Mouse (Mus musculus) heart, postnatal 0 days (tissue): Measurements from ENCODE around the gene Olfr1413. TPM values are rescaled to one million over a fixed set of nuclear protein-coding genes. Genes with fewer than 3 reads are reported as not detected.

Experiments
- ATAC-seq: fragments of 200-750 bp; cut with Nextera tagmentation; 2 replicates; pipeline ENCODE4 v1.8.0; 2017; ENCODE audit warnings: low read depth, moderate number of reproducible peaks, moderate library complexity; ENCODE audit not compliant: insufficient read depth
- DNase-seq: peaks from one replicate; pipeline ENCODE4 v3.0.0-alpha.2; 2016; ENCODE audit warnings: low spot score
- H3K27ac ChIP-seq: fragments of 300-500 bp; sonication (generic); 2 replicates; pipeline ENCODE4 v1.5.1; 2014; ENCODE audit warnings: low read depth, mild to moderate bottlenecking
- H3K27me3 ChIP-seq: fragments of 300-500 bp; sonication (generic); 2 replicates; pipeline ENCODE4 v1.6.1; 2014; ENCODE audit warnings: low read length, mixed read lengths; ENCODE audit not compliant: control insufficient read depth, insufficient read depth
- H3K36me3 ChIP-seq: fragments of 300-500 bp; sonication (generic); replicated peaks from 2 replicates; pipeline ENCODE4 v1.6.1; 2014; ENCODE audit warnings: low read length, mixed read lengths; ENCODE audit not compliant: control insufficient read depth, insufficient read depth
- H3K4me1 ChIP-seq: fragments of 300-500 bp; sonication (generic); 2 replicates; pipeline ENCODE4 v1.6.1; 2014; ENCODE audit warnings: antibody characterized with exemption; ENCODE audit not compliant: control insufficient read depth, insufficient read depth
- H3K4me2 ChIP-seq: fragments of 300-500 bp; sonication (generic); 2 replicates; pipeline ENCODE4 v1.6.1; 2014; ENCODE audit warnings: low read depth, mild to moderate bottlenecking, low read length, moderate library complexity
- H3K4me3 ChIP-seq: fragments of 300-500 bp; sonication (generic); 2 replicates; pipeline ENCODE4 v1.5.1; 2014; ENCODE audit warnings: low read depth, low read length
- H3K9ac ChIP-seq: fragments of 300-500 bp; sonication (generic); replicated peaks from 2 replicates; pipeline ENCODE4 v1.6.1; 2014; ENCODE audit warnings: low read depth, low read length, mixed read lengths
- H3K9me3 ChIP-seq: fragments of 300-500 bp; sonication (generic); replicated peaks from 2 replicates; pipeline ENCODE4 v1.6.1; 2016; ENCODE audit warnings: low read length; ENCODE audit not compliant: control insufficient read depth
- CTCF ChIP-seq: IDR thresholded peaks from 2 replicates; pipeline ENCODE4 v1.5.1; 2016; ENCODE audit warnings: antibody characterized with exemption, control low read depth, low read depth
- EP300 ChIP-seq: IDR thresholded peaks from 2 replicates; pipeline ENCODE4 v1.6.1; 2016; ENCODE audit warnings: antibody characterized with exemption, low read depth
- WGBS: fragments of 180-500 bp; shearing (Covaris S2); extraction: QIAGEN DNeasy Blood & Tissue Kit; methylation state at CpG from one replicate; pipeline ENCODE4 v1.1.7; 2014; 5-methylcytosine and 5-hydroxymethylcytosine counted together
- polyA plus RNA-seq: library from polyadenylated mRNA; unstranded; fragments of >200 nt; fragmentation: Nextera tagmentation; extraction: Ambion mirVana; gene quantifications from 2 replicates; pipeline ENCODE4 v1.2.1, GENCODE M21; 2015
- total RNA-seq: library from RNA; depleted of rRNA; stranded (reverse); fragments of >200 nt; gene quantifications from 2 replicates; pipeline ENCODE4 v1.2.3, GENCODE M21; 2014; ENCODE audit warnings: low replicate concordance

Olfr1413 gene
- total and polyA plus RNA-seq, 2 experiments from 2014 or later = not detected

DNA sequence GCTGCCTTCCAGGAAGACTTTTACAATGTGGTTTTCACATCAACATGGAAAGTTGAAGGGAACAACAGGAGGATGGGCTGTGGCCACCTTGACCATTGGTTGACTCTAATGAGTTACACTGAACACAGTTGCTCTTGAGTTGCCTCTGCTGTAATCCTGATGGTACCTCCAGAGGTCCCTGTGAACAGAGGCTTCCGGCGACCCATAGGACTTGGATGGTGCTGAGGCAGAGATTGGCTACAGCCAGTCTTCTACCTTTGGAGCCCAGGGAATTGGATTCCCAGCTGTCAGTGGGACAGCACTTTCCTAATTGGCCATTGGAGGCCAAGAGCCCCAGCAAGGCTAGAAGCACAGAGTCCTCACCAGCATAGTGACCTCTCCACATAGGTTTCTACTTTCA, 14.4 kb downstream of the Olfr1413 start, which contains the start of gene Olfr1412:
Olfr1412 (plus strand) TSS at position 301 of the 400 bp plus-strand sequence.
- H3K27ac ChIP-seq = no peak within 1 kb of the TSS
- no peaks in the 10 kb centered on the region for H3K27me3 ChIP-seq
- no peak within 1 kb of the TSS for H3K4me3 ChIP-seq
- no peak within 1 kb of the TSS for H3K4me2 ChIP-seq
- no peaks in the 10 kb centered on the region for H3K36me3 ChIP-seq
- no peaks in the 10 kb centered on the region for H3K4me1 ChIP-seq
- no peaks in the 10 kb centered on the region for H3K9me3 ChIP-seq
- no peak for ATAC-seq
- DNase-seq = no peak
- 71% methylated on average over 2 of the region's 2 CpGs for WGBS
- TF ChIP-seq CTCF (no peak), EP300 (no peak)
- no peak within 1 kb of the TSS for H3K9ac ChIP-seq

DNA sequence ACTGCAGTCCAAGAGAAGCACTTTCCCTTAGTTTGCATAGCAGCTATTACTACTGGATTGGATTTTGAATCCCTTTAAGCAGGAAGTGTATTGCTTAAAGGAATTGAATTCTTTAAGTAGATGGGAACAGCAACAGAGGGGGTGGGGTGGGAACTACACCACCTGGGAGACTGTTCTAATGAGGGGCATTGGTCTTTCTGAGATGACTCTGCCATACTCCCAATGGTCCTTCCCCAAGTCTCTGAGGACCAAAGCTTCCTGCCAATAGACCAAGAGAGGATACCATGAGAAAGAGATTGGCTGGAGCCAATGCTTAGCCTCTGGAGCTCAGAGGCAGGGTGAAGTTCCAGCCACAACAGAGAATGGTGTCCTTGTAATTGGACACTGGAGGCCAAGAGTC, 23.0 kb downstream of the Olfr1413 start, which contains the start of gene Olfr1411:
Olfr1411 (plus strand) TSS at position 301 of the 400 bp plus-strand sequence.
- Histone ChIP-seq H3K27me3 (no peaks in the 10 kb centered on the region), H3K27ac (no peak within 1 kb of the TSS), H3K4me2 (no peak within 1 kb of the TSS), H3K9ac (no peak within 1 kb of the TSS), H3K4me3 (no peak within 1 kb of the TSS), H3K4me1 (no peaks in the 10 kb centered on the region), H3K36me3 (no peaks in the 10 kb centered on the region), H3K9me3 (no peaks in the 10 kb centered on the region)
- TF ChIP-seq EP300 = no peak
- TF ChIP-seq CTCF = no peak
- ATAC-seq (no peak), DNase-seq (no peak)

DNA sequence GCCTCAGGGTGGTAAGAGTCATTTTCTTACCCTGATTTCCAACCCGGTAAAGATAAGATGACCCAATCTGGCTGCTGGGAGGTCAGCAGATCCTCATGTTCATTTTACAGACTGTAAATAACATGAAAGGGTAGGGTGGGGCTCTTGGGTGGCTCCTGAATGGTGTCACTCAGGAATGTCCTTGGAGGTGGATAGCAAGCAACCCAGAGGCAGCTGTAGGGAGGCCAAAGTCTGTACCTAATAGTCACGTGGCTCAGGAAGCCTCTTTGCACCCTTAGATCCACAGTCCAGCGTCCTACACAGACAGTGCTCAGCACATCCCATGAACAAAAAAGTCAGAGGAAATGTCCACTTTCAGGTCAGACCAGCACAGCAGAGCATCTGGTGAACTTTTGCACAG, 24.9 kb downstream of the Olfr1413 start:
- no peak for ATAC-seq
- Histone ChIP-seq H3K4me2 (no peak overlapping the region), H3K36me3 (no peaks in the 10 kb centered on the region), H3K4me1 (no peaks in the 10 kb centered on the region), H3K27ac (no peak overlapping the region), H3K4me3 (no peak overlapping the region), H3K9ac (no peak overlapping the region), H3K9me3 (no peaks in the 10 kb centered on the region), H3K27me3 (no peaks in the 10 kb centered on the region)
- no peak for DNase-seq
- WGBS = 55% methylated on average over 3 of the region's 3 CpGs
- TF ChIP-seq EP300 = no peak
- TF ChIP-seq CTCF = no peak

DNA sequence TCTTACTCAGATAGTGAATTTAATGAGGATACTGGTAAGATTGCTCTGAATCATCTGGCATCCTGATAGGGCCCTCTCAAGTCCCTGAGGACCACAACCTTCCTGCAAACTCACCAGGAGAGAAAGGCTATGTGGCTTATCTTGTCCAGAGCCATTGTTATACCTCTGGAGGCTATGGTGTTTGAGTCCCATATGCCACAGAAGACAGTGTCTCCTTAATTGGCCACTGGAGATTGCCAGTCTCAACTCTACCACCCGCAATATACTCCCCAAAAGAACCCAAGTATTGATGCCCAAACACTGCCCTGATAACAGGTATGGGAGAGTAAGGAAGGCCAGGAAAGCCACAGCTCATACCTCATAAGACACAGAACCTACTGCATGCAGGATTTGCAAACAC, 34.4 kb downstream of the Olfr1413 start, which contains the start of gene Olfr1410:
Olfr1410 (plus strand) TSS at position 301 of the 400 bp plus-strand sequence.
- no peak within 1 kb of the TSS for H3K4me3 ChIP-seq
- no peak within 1 kb of the TSS for H3K4me2 ChIP-seq
- H3K4me1 ChIP-seq = no peaks in the 10 kb centered on the region
- DNase-seq = no peak
- 70% methylated on average over 1 of the region's 1 CpGs for WGBS
- no peak within 1 kb of the TSS for H3K27ac ChIP-seq
- H3K36me3 ChIP-seq = no peaks in the 10 kb centered on the region
- H3K9ac ChIP-seq = no peak within 1 kb of the TSS
- H3K27me3 ChIP-seq = no peaks in the 10 kb centered on the region; the same call in 1 of the 2 replicates
- ATAC-seq = no peak
- no peaks in the 10 kb centered on the region for H3K9me3 ChIP-seq
- TF ChIP-seq EP300 (no peak), CTCF (no peak)

DNA sequence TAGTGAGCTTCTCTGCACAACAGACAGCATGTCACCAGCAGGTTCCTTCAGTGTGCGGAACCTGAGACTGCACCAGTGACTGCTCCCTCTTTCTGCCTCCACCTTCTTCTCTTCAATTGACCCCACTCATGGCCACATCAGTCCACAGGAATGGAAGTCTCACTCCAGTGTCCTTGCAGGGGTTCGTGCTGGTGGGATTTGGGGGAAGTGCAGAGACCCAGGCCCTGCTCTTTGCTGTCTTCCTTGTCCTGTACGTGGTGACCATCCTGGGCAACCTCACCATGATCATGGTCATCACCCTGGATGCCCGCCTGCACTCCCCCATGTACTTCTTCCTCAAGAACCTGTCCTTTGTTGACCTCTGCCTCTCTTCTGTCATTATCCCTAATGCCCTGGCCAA, 36.6 kb downstream of the Olfr1413 start:
- no peak overlapping the region for H3K4me3 ChIP-seq
- no peak for DNase-seq
- H3K4me1 ChIP-seq = no peaks in the 10 kb centered on the region
- no peaks in the 10 kb centered on the region for H3K36me3 ChIP-seq
- WGBS = 61% methylated on average over 4 of the region's 4 CpGs
- TF ChIP-seq CTCF (no peak), EP300 (no peak)
- ATAC-seq = no peak
- H3K27ac ChIP-seq = no peak overlapping the region
- no peak overlapping the region for H3K4me2 ChIP-seq
- H3K27me3 ChIP-seq = no peaks in the 10 kb centered on the region; the same call in 1 of the 2 replicates
- no peak overlapping the region for H3K9ac ChIP-seq
- H3K9me3 ChIP-seq = no peaks in the 10 kb centered on the region

DNA sequence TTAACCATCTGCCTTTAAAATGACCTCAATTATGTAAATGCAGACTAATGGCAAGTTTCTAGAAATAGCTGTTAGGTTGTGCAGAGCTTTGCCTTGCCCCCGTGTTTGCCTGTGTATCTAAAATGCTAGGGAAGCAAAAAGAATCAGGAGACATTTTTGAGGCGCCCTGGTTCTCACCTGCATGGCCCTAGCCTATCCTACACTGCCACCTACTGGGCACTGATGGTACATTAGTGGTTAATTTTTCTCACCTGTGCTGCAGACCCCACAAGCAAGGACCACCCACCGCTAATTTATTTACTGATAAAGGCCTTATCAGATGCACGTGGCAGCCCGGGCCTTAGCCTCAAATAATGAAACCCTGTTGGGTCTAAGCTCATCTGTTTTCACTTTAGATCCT, 39.9 kb downstream of the Olfr1413 start:
- Histone ChIP-seq H3K4me2 (no peak overlapping the region), H3K27me3 (no peaks in the 10 kb centered on the region; the same call in 1 of the 2 replicates), H3K9me3 (no peaks in the 10 kb centered on the region), H3K4me1 (no peaks in the 10 kb centered on the region), H3K36me3 (no peaks in the 10 kb centered on the region), H3K27ac (no peak overlapping the region), H3K4me3 (no peak overlapping the region), H3K9ac (no peak overlapping the region)
- 5% methylated on average over 5 of the region's 5 CpGs for WGBS
- no peak for TF ChIP-seq EP300
- TF ChIP-seq CTCF = peak; percentile 87
- ATAC-seq = no peak
- peak; percentile 20 for DNase-seq
